Mouse (Mus musculus) bone marrow, adult 2 months (tissue): Measurements from ENCODE around the gene Gm45837.
"Not testable (repeated sequence)": the region's sequence is repeated elsewhere in the genome, so short reads cannot be mapped to it uniquely, and the experiment has no call there.

Source experiments
- CTCF ChIP-seq: fragments of 200-500 bp; IDR thresholded peaks from 2 replicates; pipeline ENCODE4 v1.5.1; 2011; ENCODE audit warnings: low read length, control low read depth; ENCODE audit not compliant: control insufficient read depth, insufficient read depth
- POLR2A ChIP-seq: fragments of 200-500 bp; IDR thresholded peaks from 2 replicates; pipeline ENCODE4 v1.6.1; 2011; ENCODE audit warnings: low read depth, mild to moderate bottlenecking, control low read depth, low read length, borderline replicate concordance; ENCODE audit not compliant: control insufficient read depth

DNA sequence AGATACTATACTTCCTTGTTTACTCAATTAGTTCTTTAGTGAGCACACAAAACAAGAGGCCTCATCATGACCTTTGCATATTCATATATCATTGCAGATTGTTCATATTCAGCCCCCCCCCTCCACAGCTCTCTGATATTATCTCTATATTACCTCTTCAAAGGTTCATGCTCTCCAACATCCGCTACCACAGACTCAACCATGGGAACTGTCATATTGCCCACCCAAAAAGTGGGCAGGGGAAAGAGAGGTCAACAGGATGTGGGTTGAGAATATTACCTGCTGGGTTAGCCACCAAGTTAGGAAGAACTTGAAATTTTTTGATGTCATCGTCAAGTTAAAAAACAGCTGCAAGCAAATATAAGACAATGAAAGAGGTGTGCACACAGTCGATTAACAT is 144.8 kb downstream of the Gm45837 start:
- not testable (repeated sequence) for TF ChIP-seq CTCF, POLR2A
